Mouse (Mus musculus) stomach, embryonic 14.5 days (tissue): ENCODE results near the gene Secisbp2. TPM values are rescaled to one million over a fixed set of nuclear protein-coding genes. Genes with fewer than 3 reads are reported as not detected.

Experiments
- polyA plus RNA-seq: library from polyadenylated mRNA; unstranded; fragments of >200 nt; fragmentation: Nextera tagmentation; extraction: Ambion mirVana; gene quantifications from 2 replicates; pipeline ENCODE4 v1.2.1, GENCODE M21; 2014

Gene Secisbp2
- polyA plus RNA-seq, 1 experiment from 2014 or later: 35.3 TPM

Other genes with a start within 250 kb of the Secisbp2 start
- 61.1 and 64.9 TPM in 2 replicates for gene S1pr3, start 243.1 kb upstream of the Secisbp2 start, polyA plus RNA-seq
- gene Shc3, start 82.3 kb upstream of the Secisbp2 start, polyA plus RNA-seq: 0.46 and 0.50 TPM in 2 replicates
- gene Cks2, start 6.5 kb upstream of the Secisbp2 start, polyA plus RNA-seq: 348 and 373 TPM in 2 replicates
- 9.0 and 10.2 TPM in 2 replicates for gene Sema4d, start 142.1 kb downstream of the Secisbp2 start, polyA plus RNA-seq
- 22.9 and 26.4 TPM in 2 replicates for gene Gadd45g, start 195.0 kb downstream of the Secisbp2 start, polyA plus RNA-seq